Mouse (Mus musculus): ENCODE measurements around the gene Tyk2. TPM values are rescaled to one million over a fixed set of nuclear protein-coding genes. Genes with fewer than 3 reads are reported as not detected.

The Tyk2 gene
- polyA plus RNA-seq, 1 experiment from 2014 or later = 8.4 TPM

- Histone ChIP-seq H3K4me2 (replicated peaks) (no peak overlapping the region), H3K4me3 (replicated peaks; ENCODE audit: low read length) (no peak overlapping the region), H3K27ac (no peak overlapping the region), H3K36me3 (replicated peaks; ENCODE audit: control insufficient read depth, insufficient read depth) (peaks cover 66% of the 10 kb centered on the region), H3K9ac (no peak overlapping the region), H3K27me3 (ENCODE audit: control insufficient read depth, insufficient read depth, low read length) (no peaks in the 10 kb centered on the region), H3K4me1 (replicated peaks; ENCODE audit: control insufficient read depth, insufficient read depth, low read length) (peaks cover 5% of the 10 kb centered on the region; the same call in 1 of the 2 replicates), H3K9me3 (ENCODE audit: control insufficient read depth, low read length) (no peaks in the 10 kb centered on the region)
- ATAC-seq (ENCODE audit: low FRiP score) = no peak
- 91% methylated on average over 9 of the region's 9 CpGs for WGBS
- no peak for DNase-seq (ENCODE audit: low spot score)
These were observed 5.4 kb downstream of the Tyk2 start for GRCm38 (mm10) chr9:21125502-21126258.

- no peaks in the 10 kb centered on the region for H3K4me1 ChIP-seq (replicated peaks; ENCODE audit: control insufficient read depth, insufficient read depth, low read length)
- H3K4me3 ChIP-seq (replicated peaks; ENCODE audit: low read length) = no peak overlapping the region
- H3K27ac ChIP-seq = no peak overlapping the region
- H3K4me2 ChIP-seq (replicated peaks) = no peak overlapping the region
- H3K36me3 ChIP-seq (replicated peaks; ENCODE audit: control insufficient read depth, insufficient read depth) = peaks cover 74% of the 10 kb centered on the region
- H3K9me3 ChIP-seq (ENCODE audit: control insufficient read depth, low read length) = no peaks in the 10 kb centered on the region
- ATAC-seq (ENCODE audit: low FRiP score) = no peak
- H3K9ac ChIP-seq = no peak overlapping the region
- no peak for DNase-seq (ENCODE audit: low spot score)
- no peaks in the 10 kb centered on the region for H3K27me3 ChIP-seq (ENCODE audit: control insufficient read depth, insufficient read depth, low read length)
- 89% methylated on average over 5 of the region's 5 CpGs for WGBS
These were observed 6.2 kb downstream of the Tyk2 start for GRCm38 (mm10) chr9:21124837-21125236.

GRCm38 (mm10) chr9:21121483-21121882 lies 9.6 kb downstream of the Tyk2 start:
- H3K4me3 ChIP-seq (replicated peaks; ENCODE audit: low read length) = no peak overlapping the region
- no peak overlapping the region for H3K4me2 ChIP-seq (replicated peaks)
- no peaks in the 10 kb centered on the region for H3K4me1 ChIP-seq (replicated peaks; ENCODE audit: control insufficient read depth, insufficient read depth, low read length)
- H3K36me3 ChIP-seq (replicated peaks; ENCODE audit: control insufficient read depth, insufficient read depth) = peaks cover 59% of the 10 kb centered on the region
- H3K27ac ChIP-seq = no peak overlapping the region
- ATAC-seq (ENCODE audit: low FRiP score) (no peak), DNase-seq (ENCODE audit: low spot score) (no peak)
- no peak overlapping the region for H3K9ac ChIP-seq
- H3K9me3 ChIP-seq (ENCODE audit: control insufficient read depth, low read length) = no peaks in the 10 kb centered on the region
- WGBS = 93% methylated on average over 16 of the region's 16 CpGs
- H3K27me3 ChIP-seq (ENCODE audit: control insufficient read depth, insufficient read depth, low read length) = no peaks in the 10 kb centered on the region

GRCm38 (mm10) chr9:21117073-21117472 lies 14.0 kb downstream of the Tyk2 start:
- Histone ChIP-seq H3K4me2 (replicated peaks) (no peak overlapping the region), H3K9ac (no peak overlapping the region), H3K4me3 (replicated peaks; ENCODE audit: low read length) (no peak overlapping the region), H3K27me3 (ENCODE audit: control insufficient read depth, insufficient read depth, low read length) (no peaks in the 10 kb centered on the region), H3K27ac (no peak overlapping the region), H3K36me3 (replicated peaks; ENCODE audit: control insufficient read depth, insufficient read depth) (peaks cover 27% of the 10 kb centered on the region), H3K4me1 (replicated peaks; ENCODE audit: control insufficient read depth, insufficient read depth, low read length) (no peaks in the 10 kb centered on the region), H3K9me3 (ENCODE audit: control insufficient read depth, low read length) (no peaks in the 10 kb centered on the region)
- WGBS = 77% methylated on average over 6 of the region's 6 CpGs
- DNase-seq (ENCODE audit: low spot score) (no peak), ATAC-seq (ENCODE audit: low FRiP score) (no peak)

- Histone ChIP-seq H3K4me2 (replicated peaks) (no peak overlapping the region), H3K9me3 (ENCODE audit: control insufficient read depth, low read length) (no peaks in the 10 kb centered on the region), H3K36me3 (replicated peaks; ENCODE audit: control insufficient read depth, insufficient read depth) (peaks cover 12% of the 10 kb centered on the region; the same call in 1 of the 2 replicates), H3K4me3 (replicated peaks; ENCODE audit: low read length) (no peak overlapping the region), H3K27me3 (ENCODE audit: control insufficient read depth, insufficient read depth, low read length) (no peaks in the 10 kb centered on the region), H3K9ac (no peak overlapping the region), H3K4me1 (replicated peaks; ENCODE audit: control insufficient read depth, insufficient read depth, low read length) (no peaks in the 10 kb centered on the region), H3K27ac (no peak overlapping the region)
- WGBS = 92% methylated on average over 8 of the region's 8 CpGs
- DNase-seq (ENCODE audit: low spot score) (no peak), ATAC-seq (ENCODE audit: low FRiP score) (no peak)
These were observed 15.9 kb downstream of the Tyk2 start for GRCm38 (mm10) chr9:21115105-21115504.

GRCm38 (mm10) chr9:21114190-21114589 lies 16.9 kb downstream of the Tyk2 start:
- H3K4me1 ChIP-seq (replicated peaks; ENCODE audit: control insufficient read depth, insufficient read depth, low read length) = no peaks in the 10 kb centered on the region
- no peak overlapping the region for H3K27ac ChIP-seq
- no peak for ATAC-seq (ENCODE audit: low FRiP score)
- no peak for DNase-seq (ENCODE audit: low spot score)
- 89% methylated on average over 7 of the region's 7 CpGs for WGBS
- no peaks in the 10 kb centered on the region for H3K9me3 ChIP-seq (ENCODE audit: control insufficient read depth, low read length)
- no peak overlapping the region for H3K4me2 ChIP-seq (replicated peaks)
- peaks cover 9% of the 10 kb centered on the region; the same call in 1 of the 2 replicates for H3K36me3 ChIP-seq (replicated peaks; ENCODE audit: control insufficient read depth, insufficient read depth)
- no peaks in the 10 kb centered on the region for H3K27me3 ChIP-seq (ENCODE audit: control insufficient read depth, insufficient read depth, low read length)
- no peak overlapping the region for H3K9ac ChIP-seq
- H3K4me3 ChIP-seq (replicated peaks; ENCODE audit: low read length) = no peak overlapping the region

GRCm38 (mm10) chr9:21113751-21114150 lies 17.3 kb downstream of the Tyk2 start:
- no peak for DNase-seq (ENCODE audit: low spot score)
- Histone ChIP-seq H3K9ac (no peak overlapping the region), H3K27me3 (ENCODE audit: control insufficient read depth, insufficient read depth, low read length) (no peaks in the 10 kb centered on the region), H3K4me1 (replicated peaks; ENCODE audit: control insufficient read depth, insufficient read depth, low read length) (no peaks in the 10 kb centered on the region), H3K4me3 (replicated peaks; ENCODE audit: low read length) (no peak overlapping the region), H3K27ac (no peak overlapping the region), H3K36me3 (replicated peaks; ENCODE audit: control insufficient read depth, insufficient read depth) (peaks cover 13% of the 10 kb centered on the region; the same call in 1 of the 2 replicates), H3K4me2 (replicated peaks) (no peak overlapping the region), H3K9me3 (ENCODE audit: control insufficient read depth, low read length) (no peaks in the 10 kb centered on the region)
- WGBS = 91% methylated on average over 6 of the region's 6 CpGs
- no peak for ATAC-seq (ENCODE audit: low FRiP score)

GRCm38 (mm10) chr9:21107607-21108237 lies 23.3 kb downstream of the Tyk2 start:
- Histone ChIP-seq H3K9me3 (ENCODE audit: control insufficient read depth, low read length) (no peaks in the 10 kb centered on the region), H3K4me3 (replicated peaks; ENCODE audit: low read length) (no peak overlapping the region), H3K36me3 (replicated peaks; ENCODE audit: control insufficient read depth, insufficient read depth) (peaks cover 20% of the 10 kb centered on the region; the same call in 1 of the 2 replicates), H3K9ac (no peak overlapping the region), H3K27me3 (ENCODE audit: control insufficient read depth, insufficient read depth, low read length) (no peaks in the 10 kb centered on the region), H3K4me1 (replicated peaks; ENCODE audit: control insufficient read depth, insufficient read depth, low read length) (no peaks in the 10 kb centered on the region), H3K27ac (no peak overlapping the region), H3K4me2 (replicated peaks) (no peak overlapping the region)
- WGBS = 51% methylated on average over 23 of the region's 23 CpGs
- no peak for DNase-seq (ENCODE audit: low spot score)
- ATAC-seq (ENCODE audit: low FRiP score) = 0 out of 2 replicates have a peak, but pooled peaks have one; percentile 34

GRCm38 (mm10) chr9:21105760-21106564 lies 25.1 kb downstream of the Tyk2 start:
- no peak overlapping the region for H3K4me3 ChIP-seq (replicated peaks; ENCODE audit: low read length)
- DNase-seq (ENCODE audit: low spot score) = no peak
- H3K4me1 ChIP-seq (replicated peaks; ENCODE audit: control insufficient read depth, insufficient read depth, low read length) = no peaks in the 10 kb centered on the region
- 82% methylated on average over 5 of the region's 5 CpGs for WGBS
- H3K4me2 ChIP-seq (replicated peaks) = no peak overlapping the region
- no peak overlapping the region for H3K9ac ChIP-seq
- peaks cover 20% of the 10 kb centered on the region; the same call in 1 of the 2 replicates for H3K36me3 ChIP-seq (replicated peaks; ENCODE audit: control insufficient read depth, insufficient read depth)
- H3K27me3 ChIP-seq (ENCODE audit: control insufficient read depth, insufficient read depth, low read length) = no peaks in the 10 kb centered on the region
- no peak overlapping the region for H3K27ac ChIP-seq
- ATAC-seq (ENCODE audit: low FRiP score) = no peak
- H3K9me3 ChIP-seq (ENCODE audit: control insufficient read depth, low read length) = no peaks in the 10 kb centered on the region
